Mouse (Mus musculus) cerebellum, adult 11-12 months (tissue): ENCODE measurements at regions not wholly inside any gene's neighbourhood (a gene's known extent, or its start where the extent isn't known, plus 50 kb on each side); places are given as distances from the start of the nearest gene placed in this dataset.
A peak's percentile ranks its signal among the peaks of the same experiment; 100 is the strongest.

Experiments
- DNase-seq: peaks from one replicate; pipeline ENCODE4 v3.0.0; 2022

GRCm38 (mm10) chr2:159708141-159708540 is 625.8 kb downstream of the Gm826 start:
- no peak for DNase-seq

GRCm38 (mm10) chr2:159714633-159715032 is 619.3 kb downstream of the Gm826 start:
- DNase-seq: no peak

- DNase-seq: no peak
These were observed 615.2 kb downstream of the Gm826 start for GRCm38 (mm10) chr2:159718738-159719137.

- no peak for DNase-seq
These were observed 608.5 kb downstream of the Gm826 start for GRCm38 (mm10) chr2:159725158-159726076.

- no peak for DNase-seq
These were observed 604.7 kb downstream of the Gm826 start for GRCm38 (mm10) chr2:159729301-159729700.

GRCm38 (mm10) chr2:159730221-159730620 is 603.7 kb downstream of the Gm826 start:
- no peak for DNase-seq

- no peak for DNase-seq
These were observed 602.7 kb downstream of the Gm826 start for GRCm38 (mm10) chr2:159731305-159731704.

- no peak for DNase-seq
These were observed 601.5 kb downstream of the Gm826 start for GRCm38 (mm10) chr2:159732413-159732812.

GRCm38 (mm10) chr2:159734576-159734975 is 599.4 kb downstream of the Gm826 start:
- DNase-seq: no peak

- DNase-seq: peak; percentile 2
These were observed 578.4 kb downstream of the Gm826 start for GRCm38 (mm10) chr2:159755541-159756011.

- DNase-seq: no peak
These were observed 573.2 kb downstream of the Gm826 start for GRCm38 (mm10) chr2:159760806-159761205.

GRCm38 (mm10) chr2:159763115-159763514 is 570.8 kb downstream of the Gm826 start:
- no peak for DNase-seq
